ENCODE assay signal across 8 mouse cellular contexts in genomic region chr12:83950493-83950839, GRCm38 (mm10). TPM values are rescaled to one million over a fixed set of nuclear protein-coding genes. Genes with fewer than 3 reads are reported as not detected.
DNase-seq lines count a peak whose midpoint lies in the region; ATAC-seq and TF ChIP-seq lines count a peak whose summit lies in the region.

Riox1 (plus strand) TSS chr12:83950608.

- H3K36me3 ChIP-seq in heart, embryonic 10.5 days, result peaks cover 19% of the 10 kb centered on the region
- H3K36me3 ChIP-seq in kidney, embryonic 15.5 days, result peaks cover 24% of the 10 kb centered on the region
- no peaks in the 10 kb centered on the region for H3K36me3 ChIP-seq in splenic B cell, adult 2 months (ENCODE audit: control insufficient read depth, insufficient read depth, low read length, poor library complexity, severe bottlenecking)

- H3K4me1 ChIP-seq in bone marrow, adult 2 months (ENCODE audit: control insufficient read depth, insufficient read depth, low read length), result peaks cover 4% of the 10 kb centered on the region; the same call in 1 of the 2 replicates
- no peaks in the 10 kb centered on the region for H3K4me1 ChIP-seq in embryonic fibroblast, embryonic 13.5 days (ENCODE audit: control insufficient read depth, insufficient read depth, low read length)
- peaks cover 39% of the 10 kb centered on the region for H3K4me1 ChIP-seq in heart, embryonic 10.5 days
- H3K4me1 ChIP-seq in kidney, embryonic 15.5 days, result peaks cover 39% of the 10 kb centered on the region

- ATAC-seq in kidney, embryonic 15.5 days (replicated peaks; ENCODE audit: low FRiP score), result peak; percentile 93
- ATAC-seq in monocyte, adult 5-6 weeks (replicated peaks; ENCODE audit: insufficient number of reproducible peaks, low FRiP score, low TSS enrichment, poor library complexity, severe bottlenecking), result peak; percentile 83

- peak; percentile 88 for DNase-seq in A20 (ENCODE audit: low read depth, low spot score)
- DNase-seq in heart, embryonic 10.5 days (ENCODE audit: low spot score), result peak; percentile 91
- DNase-seq in liver, result peak; percentile 87
- DNase-seq in splenic B cell, adult 2 months (ENCODE audit: low read depth, low spot score), result peak; percentile 76

- TF ChIP-seq POLR2A in bone marrow, adult 2 months (IDR thresholded peaks at IDR 0.05; ENCODE audit: borderline replicate concordance, control insufficient read depth, low read depth, low read length), result peak; percentile 80; the same call in 1 of the 2 replicates
- peak; percentile 82 for TF ChIP-seq POLR2A in embryonic fibroblast, embryonic 13.5 days (IDR thresholded peaks at IDR 0.05; ENCODE audit: low read depth, low read length)

- H3K27me3 ChIP-seq in heart, embryonic 10.5 days (ENCODE audit: insufficient read depth, poor library complexity, severe bottlenecking), result no peaks in the 10 kb centered on the region
- H3K27me3 ChIP-seq in kidney, embryonic 15.5 days, result no peaks in the 10 kb centered on the region
- no peaks in the 10 kb centered on the region for H3K27me3 ChIP-seq in splenic B cell, adult 2 months (ENCODE audit: control insufficient read depth, insufficient read depth, low read length, poor library complexity, severe bottlenecking)

- H3K9me3 ChIP-seq in heart, embryonic 10.5 days, result no peaks in the 10 kb centered on the region
- H3K9me3 ChIP-seq in kidney, embryonic 15.5 days (replicated peaks), result 0 out of 2 replicates have a peak, but pooled peaks cover 2% of the 10 kb centered on the region

- peak within 1 kb of the TSS; percentile 79 for H3K27ac ChIP-seq in bone marrow, adult 2 months (ENCODE audit: control insufficient read depth, insufficient read depth, low read depth, low read length, poor library complexity)
- peak within 1 kb of the TSS; percentile 42; the same call in 1 of the 2 replicates for H3K27ac ChIP-seq in embryonic fibroblast, embryonic 13.5 days (ENCODE audit: insufficient read depth, low read length)
- peak within 1 kb of the TSS; percentile 97 for H3K27ac ChIP-seq in heart, embryonic 10.5 days
- peak within 1 kb of the TSS; percentile 87 for H3K27ac ChIP-seq in kidney, embryonic 15.5 days

- H3K4me2 ChIP-seq in kidney, embryonic 15.5 days, result peak within 1 kb of the TSS; percentile 81

- H3K9ac ChIP-seq in kidney, embryonic 15.5 days, result peak within 1 kb of the TSS; percentile 84

- under 1% methylated on average over 37 of the region's 37 CpGs for WGBS in bone marrow, adult 2 months
- WGBS in heart, embryonic 10.5 days, result under 1% methylated on average over 37 of the region's 37 CpGs
- WGBS in kidney, embryonic 15.5 days, result under 1% methylated on average over 37 of the region's 37 CpGs

- H3K4me3 ChIP-seq in bone marrow, adult 2 months (replicated peaks; ENCODE audit: control insufficient read depth, low read depth, low read length), result peak within 1 kb of the TSS; percentile 86
- H3K4me3 ChIP-seq in embryonic fibroblast, embryonic 13.5 days (ENCODE audit: insufficient read depth, low read length), result peak within 1 kb of the TSS; percentile 71
- peak within 1 kb of the TSS; percentile 94 for H3K4me3 ChIP-seq in heart, embryonic 10.5 days
- H3K4me3 ChIP-seq in kidney, embryonic 15.5 days (replicated peaks), result peak within 1 kb of the TSS; percentile 89

- no peak for TF ChIP-seq CTCF in bone marrow, adult 2 months (IDR thresholded peaks at IDR 0.05; ENCODE audit: control insufficient read depth, insufficient read depth, low read length)
- TF ChIP-seq CTCF in embryonic fibroblast, embryonic 13.5 days (IDR thresholded peaks at IDR 0.05; ENCODE audit: borderline replicate concordance, insufficient read depth, low read length), result no peak

RNA-seq across cellular contexts. Expression of gene Riox1, which starts in this region (rescaled TPM):
- polyA plus RNA-seq in bone marrow, adult 2 months (2011; ENCODE audit: insufficient read depth, insufficient read length, low replicate concordance, missing spikeins), result 7.0 and 15.2 TPM in 2 replicates
- 6.5 and 6.7 TPM in 2 replicates for polyA plus RNA-seq in embryonic fibroblast, embryonic 13.5 days (2011; ENCODE audit: insufficient read length, low read depth, missing spikeins)
- polyA plus RNA-seq in heart, embryonic 10.5 days (2016; fragmentation: Nextera tagmentation; extraction: Ambion mirVana), result 12.3 and 19.4 TPM in 2 replicates
- 14.0 and 14.1 TPM in 2 replicates for polyA plus RNA-seq in kidney, embryonic 15.5 days (2015; fragmentation: Nextera tagmentation; extraction: Ambion mirVana)
- 5.4 to 10.9 TPM (median 7.5 TPM) in 3 replicates for total RNA-seq in monocyte, adult 5-6 weeks (2017)

Comparison
In these comparisons a context has a peak if more than half of its experiments do, and no peak if none do; other contexts are left out.
1. Peak in every context shown above with its lines: DNase-seq, ATAC-seq, H3K4me3 ChIP-seq and H3K27ac ChIP-seq.
2. H3K27ac ChIP-seq: peak in every context shown above with its lines; median percentile 97 in heart, embryonic 10.5 days; 87 in kidney, embryonic 15.5 days; 79 in bone marrow, adult 2 months; 42 in embryonic fibroblast, embryonic 13.5 days.